Mouse (Mus musculus) erythroblast, embryonic 14.5 days (primary cell): ENCODE data around the gene Sh2d5.

Source experiments
- GATA1 ChIP-seq: IDR thresholded peaks from 2 replicates; pipeline ENCODE4 v1.6.1; 2012; ENCODE audit warnings: low read length, inconsistent platforms, mixed read lengths
- TAL1 ChIP-seq: IDR thresholded peaks from 3 replicates; pipeline ENCODE4 v1.6.1; 2012; ENCODE audit warnings: low read length, inconsistent platforms, mixed read lengths

DNA sequence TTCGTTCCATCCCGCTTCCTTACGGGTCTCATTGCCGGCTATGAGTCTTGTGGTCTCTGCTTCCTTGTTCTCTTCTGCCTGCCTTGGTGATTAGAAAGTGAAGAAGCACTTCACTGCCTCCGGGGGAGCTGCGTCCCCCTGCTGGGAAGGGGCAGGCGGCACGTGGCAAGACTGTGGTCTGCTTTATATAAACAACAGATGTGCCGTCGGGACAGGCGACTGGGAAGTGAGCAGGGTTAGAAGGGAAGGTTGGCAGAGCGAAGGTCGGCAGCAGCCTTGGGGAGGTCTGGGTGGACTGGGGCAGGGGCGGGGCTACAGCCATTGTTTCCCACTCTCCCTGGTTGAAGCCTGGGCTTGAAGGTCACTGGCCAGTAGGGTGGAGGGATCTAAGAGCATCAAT is 1.6 kb downstream of the Sh2d5 start:
- no peak for TF ChIP-seq GATA1
- TF ChIP-seq TAL1 = no peak
